Mouse (Mus musculus) gastrocnemius, postnatal 36 days (tissue): ENCODE results near the gene Urm1. TPM values are rescaled to one million over a fixed set of nuclear protein-coding genes. Genes with fewer than 3 reads are reported as not detected.
"Not testable (repeated sequence)": the region's sequence is repeated elsewhere in the genome, so short reads cannot be mapped to it uniquely, and the experiment has no call there.

Experiments
- DNase-seq, 2 experiments: peaks; one replicate each; pipeline ENCODE4 v3.0.0; 2022
- intact Hi-C: fragments of 180-260 bp; cut with DNase I; formaldehyde crosslinking; loops from one replicate; pipeline ENCODE4 v1.15.1; 2025
- total RNA-seq, 2 experiments: library from RNA; stranded (reverse); gene quantifications; 2 replicates each; pipeline ENCODE4 v1.2.3; 2021

Urm1 gene
- total RNA-seq, 2 experiments from 2014 or later = 24.0 to 29.2 TPM

- intact Hi-C loops = loop anchor here (5.0 kb wide), 1 partner anchor 39 kb away; no protein-coding TSS in a partner anchor
- no peak for DNase-seq
Observed at GRCm38 (mm10) chr2:29856451-29857260, 36.8 kb downstream of the Urm1 start.

GRCm38 (mm10) chr2:29857341-29857740 is 37.5 kb downstream of the Urm1 start:
- DNase-seq = peak in 1 of 2 experiments; percentile 23
- intact Hi-C loops = loop anchor here (5.0 kb wide), 1 partner anchor 40 kb away; no protein-coding TSS in a partner anchor

GRCm38 (mm10) chr2:29857967-29858366 is 38.1 kb downstream of the Urm1 start:
- DNase-seq = peak in 1 of 2 experiments; percentile 17
- intact Hi-C loops = loop anchor here (5.0 kb wide), 1 partner anchor 41 kb away; no protein-coding TSS in a partner anchor

GRCm38 (mm10) chr2:29858748-29859473 is 39.0 kb downstream of the Urm1 start:
- intact Hi-C loops = loop anchor here (5.0 kb wide), 1 partner anchor 42 kb away; no protein-coding TSS in a partner anchor
- peak in 1 of 2 experiments; percentile 42 for DNase-seq

GRCm38 (mm10) chr2:29865125-29865524 is 45.2 kb downstream of the Urm1 start:
- DNase-seq = no peak
- intact Hi-C loops = no loop called here

GRCm38 (mm10) chr2:29868949-29869645 is 49.2 kb downstream of the Urm1 start, which contains the start of gene Cercam:
Gene Cercam (plus strand): TSS chr2:29869164.
- DNase-seq = peak; percentile 78 to 79
- intact Hi-C loops = no loop called here

- intact Hi-C loops = no loop called here
- DNase-seq = peak; percentile 23 to 37
Observed at GRCm38 (mm10) chr2:29869646-29870451, 50.0 kb downstream of the Urm1 start.

- intact Hi-C loops = no loop called here
- no peak for DNase-seq
Observed at GRCm38 (mm10) chr2:29872581-29873295, 52.9 kb downstream of the Urm1 start.

GRCm38 (mm10) chr2:29873801-29874200 is 53.9 kb downstream of the Urm1 start:
- intact Hi-C loops = no loop called here
- DNase-seq = no peak

GRCm38 (mm10) chr2:29878061-29878460 is 58.2 kb downstream of the Urm1 start:
- intact Hi-C loops = no loop called here
- DNase-seq = no peak

- intact Hi-C loops = no loop called here
Observed at GRCm38 (mm10) chr2:29879191-29879590, 59.3 kb downstream of the Urm1 start.

GRCm38 (mm10) chr2:29879964-29880830 is 60.3 kb downstream of the Urm1 start:
- intact Hi-C loops = no loop called here
- DNase-seq = no peak

More at GRCm38 (mm10) chr2:29879191-29879590, 59.3 kb downstream of the Urm1 start:
- no peak for DNase-seq

GRCm38 (mm10) chr2:29886659-29887292 is 66.9 kb downstream of the Urm1 start:
- DNase-seq, intact Hi-C loops: not testable (repeated sequence)

GRCm38 (mm10) chr2:29889066-29889944 is 69.4 kb downstream of the Urm1 start, which contains the start of gene Odf2:
Gene Odf2 (plus strand): TSS chr2:29889221.
- peak; percentile 100 for DNase-seq
- intact Hi-C loops = no loop called here

GRCm38 (mm10) chr2:29889991-29890833 is 70.3 kb downstream of the Urm1 start:
- DNase-seq = peak; percentile 75 to 77
- intact Hi-C loops = no loop called here

- intact Hi-C loops = no loop called here
- no peak for DNase-seq
Observed at GRCm38 (mm10) chr2:29891773-29892172, 71.9 kb downstream of the Urm1 start.
